Mouse (Mus musculus) kidney, adult 10 weeks (tissue): ENCODE results near the gene Lhfpl2. TPM values are rescaled to one million over a fixed set of nuclear protein-coding genes. Genes with fewer than 3 reads are reported as not detected.

ENCODE experiments used
- polyA plus RNA-seq: library from polyadenylated mRNA; stranded (reverse); fragments of 350-450 nt; fragmentation: Illumina TruSeq; extraction: RNeasy Lipid Tissue Mini Kit (QIAGEN cat#74804); gene quantifications from one replicate; pipeline ENCODE4 v1.2.3, GENCODE M21; 2014; ENCODE audit warnings: low read depth, low replicate concordance

Gene Lhfpl2
- 6.4 TPM for polyA plus RNA-seq

DNA sequence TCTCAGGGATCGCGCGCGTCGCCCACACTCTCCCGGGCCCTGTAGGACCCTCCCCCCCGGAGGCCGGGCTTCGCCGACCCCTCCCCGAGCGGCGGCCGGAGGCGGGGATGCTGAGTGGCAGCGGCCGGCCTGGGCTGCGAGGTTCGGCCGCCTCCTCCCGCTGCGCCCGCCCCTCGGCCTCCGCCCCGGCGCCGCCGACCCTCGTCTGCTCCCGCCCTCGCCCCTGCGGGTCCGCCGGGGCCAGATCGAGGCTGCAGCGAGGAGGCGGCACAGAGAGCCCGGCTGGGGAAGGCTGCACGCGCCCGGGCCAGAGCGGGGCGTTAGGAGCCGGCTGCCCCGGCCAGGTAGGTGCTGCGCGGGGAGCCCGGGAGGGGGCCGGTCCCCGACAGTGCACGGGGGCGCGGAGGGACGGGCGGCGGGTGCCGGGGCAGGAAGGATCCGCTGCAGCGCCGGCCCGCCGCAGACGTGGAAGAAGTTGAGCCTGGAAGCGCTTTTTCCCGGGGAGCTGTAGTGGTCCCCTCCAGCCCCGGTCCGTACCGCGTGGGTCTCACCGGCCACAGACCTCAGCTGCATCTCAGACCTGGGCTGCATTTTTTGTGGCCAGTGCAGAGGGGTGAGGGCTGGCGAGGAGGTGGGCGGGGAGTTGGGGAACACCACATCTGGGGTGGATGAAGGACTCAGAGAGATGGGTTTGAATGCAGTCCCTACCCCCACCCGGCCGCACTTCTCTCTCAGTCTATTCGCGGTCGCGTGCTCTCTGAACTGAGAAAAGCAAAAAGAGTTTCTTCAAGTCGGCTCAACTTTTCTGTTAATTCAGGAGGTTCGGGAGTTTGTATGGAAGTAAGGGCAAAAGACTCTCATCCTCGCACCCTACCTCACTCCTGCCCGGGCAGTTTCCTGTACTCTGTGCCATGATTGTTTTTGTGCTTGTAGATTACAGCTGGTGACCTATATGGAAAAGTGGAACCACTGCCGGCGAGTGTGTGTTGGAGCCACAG is at the start of gene Lhfpl2:
Gene Lhfpl2, plus strand, starts transcription at position 234 of the 998 bp plus-strand sequence.

Other genes starting within 250 kb of the Lhfpl2 start
- 79.5 TPM for gene Scamp1, start 228.1 kb downstream of the Lhfpl2 start, polyA plus RNA-seq